Mouse (Mus musculus) gastrocnemius, postnatal 10 days (tissue): ENCODE results near the gene Efemp2. TPM values are rescaled to one million over a fixed set of nuclear protein-coding genes. Genes with fewer than 3 reads are reported as not detected.
A peak's percentile ranks its signal among the peaks of the same experiment; 100 is the strongest.

Source experiments
- DNase-seq: peaks from one replicate; pipeline ENCODE4 v3.0.0; 2021; ENCODE audit warnings: mixed read lengths
- total RNA-seq, 2 experiments: library from RNA; stranded (reverse); gene quantifications; 2 replicates each; pipeline ENCODE4 v1.2.3; 2021

Efemp2 gene
- total RNA-seq, 2 experiments from 2014 or later = 29.9 to 42.9 TPM

GRCm38 (mm10) chr19:5451766-5452165 lies 22.0 kb upstream of the Efemp2 start:
- DNase-seq = no peak

GRCm38 (mm10) chr19:5455037-5455436 lies 18.7 kb upstream of the Efemp2 start:
- DNase-seq = no peak

- no peak for DNase-seq
Measured at GRCm38 (mm10) chr19:5455568-5455967, 18.2 kb upstream of the Efemp2 start.

GRCm38 (mm10) chr19:5456241-5456921 lies 17.4 kb upstream of the Efemp2 start:
- peak; percentile 33 for DNase-seq

GRCm38 (mm10) chr19:5456922-5457745 lies 16.6 kb upstream of the Efemp2 start:
- peak; percentile 94 for DNase-seq

- no peak for DNase-seq
Measured at GRCm38 (mm10) chr19:5457746-5458442, 15.9 kb upstream of the Efemp2 start, which contains the start of gene Ccdc85b. Gene Ccdc85b (minus strand): TSS chr19:5457894.

- no peak for DNase-seq
Measured at GRCm38 (mm10) chr19:5459019-5459418, 14.7 kb upstream of the Efemp2 start.

GRCm38 (mm10) chr19:5459896-5460295 lies 13.9 kb upstream of the Efemp2 start:
- no peak for DNase-seq

GRCm38 (mm10) chr19:5460465-5460911 lies 13.3 kb upstream of the Efemp2 start, which contains the start of gene Fibp:
Gene Fibp (plus strand): TSS chr19:5460615.
- DNase-seq = peak; percentile 88

GRCm38 (mm10) chr19:5461411-5461810 lies 12.3 kb upstream of the Efemp2 start:
- DNase-seq = no peak

- no peak for DNase-seq
Measured at GRCm38 (mm10) chr19:5463212-5463611, 10.5 kb upstream of the Efemp2 start.

- peak; percentile 53 for DNase-seq
Measured at GRCm38 (mm10) chr19:5463791-5464562, 9.8 kb upstream of the Efemp2 start.

- DNase-seq = no peak
Measured at GRCm38 (mm10) chr19:5465037-5465436, 8.7 kb upstream of the Efemp2 start.

GRCm38 (mm10) chr19:5466916-5467500 lies 6.7 kb upstream of the Efemp2 start:
- no peak for DNase-seq

- DNase-seq = no peak
Measured at GRCm38 (mm10) chr19:5468374-5468773, 5.4 kb upstream of the Efemp2 start, which contains the start of gene Ctsw. Gene Ctsw (minus strand): TSS chr19:5468507.

GRCm38 (mm10) chr19:5471846-5472245 lies 1.9 kb upstream of the Efemp2 start:
- DNase-seq = no peak

GRCm38 (mm10) chr19:5472857-5473256 lies 897 bp upstream of the Efemp2 start:
- no peak for DNase-seq

GRCm38 (mm10) chr19:5474281-5475068 lies 721 bp downstream of the Efemp2 start:
- DNase-seq = peak; percentile 72

- no peak for DNase-seq
Measured at GRCm38 (mm10) chr19:5475069-5475714, 1.4 kb downstream of the Efemp2 start.
